Mouse (Mus musculus) heart, adult 11 months (tissue): ENCODE data around the gene Frmd6.

Source experiments
- DNase-seq: peaks from one replicate; pipeline ENCODE4 v3.0.0; 2022

Frmd6 gene

GRCm38 (mm10) chr12:70853026-70853425, 27.7 kb downstream of the Frmd6 start:
- peak; percentile 92 for DNase-seq

DNA sequence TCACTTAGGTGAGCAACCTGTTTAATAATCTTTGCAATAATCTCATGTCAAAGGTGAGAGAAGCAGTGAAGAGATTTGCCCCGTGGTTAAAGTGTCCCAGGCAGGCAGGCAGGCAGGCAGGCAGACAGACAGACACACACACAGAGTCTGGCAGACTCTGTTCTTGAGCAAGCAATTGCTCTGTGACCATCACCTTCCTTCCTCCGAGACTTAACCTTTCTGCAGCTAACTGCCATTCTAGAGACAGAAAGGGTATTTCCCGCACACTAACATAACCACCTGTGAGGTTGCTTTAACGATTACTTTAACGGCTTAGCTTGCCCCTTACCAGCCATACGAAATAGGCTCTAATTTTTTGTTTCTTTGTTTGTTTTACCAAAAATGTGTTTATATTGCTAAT, 30.4 kb downstream of the Frmd6 start:
- peak; percentile 16 for DNase-seq

DNA sequence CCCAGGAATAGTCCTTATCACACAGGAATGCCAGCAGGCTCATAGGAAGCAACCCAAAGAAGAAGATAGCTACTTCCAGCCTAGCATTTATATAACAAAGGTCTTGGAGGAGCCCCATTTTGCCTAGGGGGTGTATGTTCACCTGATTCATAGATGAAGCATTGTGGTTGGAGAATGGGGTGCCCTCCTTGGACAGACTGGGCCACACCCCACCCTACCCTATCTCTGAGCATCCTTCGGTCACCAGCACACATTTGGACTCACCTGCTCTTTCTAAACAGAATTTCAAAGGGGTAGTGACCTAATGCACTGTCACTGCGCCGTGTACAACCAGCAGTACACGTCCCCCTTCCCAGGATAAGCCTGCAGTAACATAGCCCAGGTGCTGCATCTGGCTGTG, 31.5 kb downstream of the Frmd6 start:
- DNase-seq = peak; percentile 60

GRCm38 (mm10) chr12:70863281-70863680, 38.0 kb downstream of the Frmd6 start:
- DNase-seq = peak; percentile 80

- peak; percentile 77 for DNase-seq
These were observed 42.5 kb downstream of the Frmd6 start for GRCm38 (mm10) chr12:70867780-70868179.

GRCm38 (mm10) chr12:70868190-70868987, 43.1 kb downstream of the Frmd6 start:
- DNase-seq = peak; percentile 53

DNA sequence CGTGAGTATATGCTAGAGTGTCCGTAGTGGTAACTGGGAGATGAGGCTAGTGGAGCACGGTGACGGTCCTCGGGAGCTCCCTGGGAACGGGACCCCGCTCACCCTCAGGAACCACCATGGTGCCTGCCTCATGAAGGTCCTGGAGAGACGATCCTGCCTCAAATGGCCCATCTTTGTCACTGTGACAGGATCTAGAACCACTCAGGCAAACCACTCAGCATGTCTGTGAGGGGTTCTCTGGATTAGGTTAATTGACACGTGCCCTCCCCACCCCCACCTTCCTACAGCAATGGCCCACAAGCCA, 43.6 kb downstream of the Frmd6 start:
- DNase-seq = peak; percentile 85

- no peak for DNase-seq
These were observed 48.2 kb downstream of the Frmd6 start for GRCm38 (mm10) chr12:70873544-70873943.

DNA sequence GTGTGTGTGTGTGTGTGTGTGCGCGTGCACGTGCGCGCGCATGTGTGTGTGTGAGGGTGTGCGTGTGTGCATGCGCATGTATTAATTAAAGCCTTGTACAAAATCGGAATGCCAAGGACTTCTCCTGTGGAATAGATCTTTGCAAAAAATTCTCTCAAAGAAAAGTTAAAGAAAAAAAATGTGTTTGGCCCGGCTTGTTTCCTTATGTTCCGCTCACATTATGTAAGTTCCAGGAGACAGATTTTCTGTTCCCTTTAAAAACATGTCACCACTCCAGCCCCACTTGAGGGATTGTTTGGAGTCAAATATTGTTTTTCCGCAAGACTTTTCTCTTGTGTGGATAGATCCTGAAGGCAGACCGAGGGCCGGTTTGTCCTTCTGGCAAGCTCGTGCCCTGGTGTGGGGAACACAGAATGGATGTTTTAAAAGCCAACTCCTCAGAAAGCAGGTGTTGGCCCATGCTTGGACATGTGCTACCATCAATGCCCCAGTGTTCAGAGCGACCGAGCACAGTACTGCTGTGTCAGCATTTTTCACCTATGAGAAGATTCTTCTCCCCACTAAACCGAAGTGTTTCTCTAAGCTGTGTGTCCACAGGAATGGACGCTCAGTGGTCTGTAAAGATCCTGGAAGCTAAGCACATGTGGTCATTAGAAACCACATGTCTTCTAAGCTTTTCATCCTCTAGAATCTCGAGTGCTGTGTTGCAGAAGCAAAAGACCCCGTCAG, 51.1 kb downstream of the Frmd6 start:
- no peak for DNase-seq

DNA sequence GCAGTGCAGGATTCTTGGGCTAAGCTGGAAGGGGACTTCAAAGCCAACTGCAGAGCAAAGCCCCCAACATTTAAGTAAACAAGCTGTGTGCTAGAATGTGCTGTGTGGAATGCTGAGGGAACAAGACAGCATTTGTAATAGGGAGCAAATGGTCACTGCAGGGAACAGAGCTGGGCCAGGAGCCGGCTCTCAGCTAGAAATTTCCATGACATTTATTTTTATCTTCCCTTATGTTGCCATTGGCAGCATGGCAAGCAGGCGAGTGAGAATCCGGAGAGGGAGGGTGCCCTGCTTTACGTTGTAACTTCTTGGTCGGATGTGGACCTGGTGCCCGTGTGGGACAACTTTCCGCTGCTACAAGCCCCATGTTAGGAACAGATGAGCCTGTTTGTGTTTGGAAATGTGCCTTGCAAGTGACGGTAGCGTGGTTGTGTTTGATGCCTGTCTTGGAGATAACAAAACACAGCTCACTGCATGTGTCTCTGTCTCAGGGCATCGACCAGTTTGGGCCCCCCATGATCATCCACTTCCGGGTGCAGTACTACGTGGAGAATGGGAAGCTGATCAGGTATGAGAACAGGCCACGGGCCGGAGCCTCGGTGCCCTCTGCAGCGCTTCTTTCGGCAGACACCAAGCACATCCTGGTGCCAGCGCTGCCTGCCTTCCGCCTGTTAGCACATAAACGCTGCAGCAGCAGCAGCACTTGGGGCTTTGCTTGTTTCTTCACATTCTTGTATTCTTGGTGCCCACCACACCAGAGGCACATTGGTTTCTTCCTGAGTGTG, 52.8 kb downstream of the Frmd6 start:
- peak; percentile 96 for DNase-seq

DNA sequence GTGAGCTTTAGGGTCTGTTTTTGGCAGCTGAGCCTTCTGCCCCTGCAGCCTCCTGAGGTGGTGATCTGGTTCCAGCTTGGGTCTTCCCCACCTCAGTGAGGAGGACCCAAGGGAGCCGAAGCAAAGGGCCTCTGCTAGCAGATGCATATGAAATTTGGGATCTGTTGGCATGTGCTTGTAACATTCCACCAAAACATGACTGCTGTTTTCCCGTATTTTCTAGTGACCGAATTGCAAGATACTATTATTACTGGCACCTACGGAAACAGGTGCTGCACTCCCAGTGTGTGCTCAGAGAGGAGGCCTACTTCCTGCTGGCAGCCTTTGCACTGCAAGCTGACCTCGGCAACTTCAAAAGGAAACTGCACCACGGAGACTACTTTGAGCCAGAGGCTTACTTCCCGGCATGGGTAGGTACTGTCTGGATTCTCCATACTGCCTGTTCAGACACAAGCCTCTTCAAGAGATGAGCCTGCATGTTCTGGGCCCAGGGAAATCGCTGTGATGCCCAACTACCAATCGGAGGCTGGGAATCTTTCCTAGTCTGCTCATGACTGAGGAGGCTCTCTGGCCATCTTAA, 55.2 kb downstream of the Frmd6 start:
- DNase-seq = peak; percentile 94

DNA sequence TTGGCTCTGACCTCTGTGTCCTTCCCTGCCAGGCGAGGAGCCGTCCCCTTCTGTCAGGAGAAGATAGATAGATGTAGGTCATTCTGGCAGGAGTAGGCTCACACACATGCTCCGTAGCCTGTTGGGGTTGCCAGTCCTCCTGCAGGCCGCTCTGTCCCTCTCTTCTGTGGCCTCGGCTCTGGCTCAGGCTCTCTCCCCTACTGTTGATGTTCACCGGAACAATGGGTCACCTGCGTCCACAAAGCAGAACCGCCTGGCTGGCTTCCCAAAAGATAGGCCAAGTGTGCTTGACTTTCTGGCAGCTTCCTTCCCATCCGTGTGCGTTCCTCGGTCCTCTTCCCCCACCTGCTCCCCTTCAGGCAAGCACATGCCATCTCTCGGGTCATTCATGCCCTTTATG, 56.0 kb downstream of the Frmd6 start:
- DNase-seq = peak; percentile 99

GRCm38 (mm10) chr12:70881854-70882253, 56.5 kb downstream of the Frmd6 start:
- DNase-seq = peak; percentile 93

- no peak for DNase-seq
These were observed 57.8 kb downstream of the Frmd6 start for GRCm38 (mm10) chr12:70883141-70883540.

DNA sequence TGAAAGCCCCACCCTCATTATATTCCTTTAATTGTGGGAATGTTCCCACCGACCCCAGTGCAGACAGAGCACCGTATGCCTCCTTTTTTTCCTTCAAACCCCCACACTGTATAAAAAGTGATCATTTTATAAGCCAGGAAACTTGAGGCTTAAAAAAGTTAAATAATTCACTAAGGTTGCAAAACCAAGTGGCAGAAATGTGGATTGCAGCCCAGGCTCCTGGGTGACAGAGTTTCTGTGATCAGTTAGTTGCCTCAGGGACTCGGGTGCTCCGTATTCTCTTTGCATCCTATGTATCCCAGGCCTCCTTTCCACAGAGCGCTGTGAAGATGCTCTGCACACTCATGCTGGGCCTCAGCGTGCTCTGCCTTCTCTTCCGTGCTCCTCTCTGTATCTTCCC, 58.8 kb downstream of the Frmd6 start:
- DNase-seq = no peak

DNA sequence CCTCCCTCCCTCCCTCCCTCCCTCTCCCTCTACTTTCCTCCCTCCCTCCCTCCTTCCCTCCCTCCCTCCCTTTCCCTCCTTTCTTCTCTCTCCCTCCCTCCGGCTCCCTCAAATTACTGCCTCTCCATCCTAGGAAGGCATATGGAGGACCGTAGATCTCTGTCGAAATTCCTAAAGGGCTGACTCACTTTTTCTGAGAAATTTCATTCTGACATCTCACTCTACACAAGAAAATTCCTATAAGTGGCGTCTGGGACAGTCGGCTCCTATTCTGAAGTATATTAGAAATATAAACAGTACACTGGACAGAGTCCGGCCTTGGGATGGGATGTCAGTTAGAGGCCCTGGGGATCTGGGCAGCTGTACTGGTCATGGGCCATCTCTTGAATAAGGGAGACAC, 59.7 kb downstream of the Frmd6 start:
- DNase-seq = no peak

DNA sequence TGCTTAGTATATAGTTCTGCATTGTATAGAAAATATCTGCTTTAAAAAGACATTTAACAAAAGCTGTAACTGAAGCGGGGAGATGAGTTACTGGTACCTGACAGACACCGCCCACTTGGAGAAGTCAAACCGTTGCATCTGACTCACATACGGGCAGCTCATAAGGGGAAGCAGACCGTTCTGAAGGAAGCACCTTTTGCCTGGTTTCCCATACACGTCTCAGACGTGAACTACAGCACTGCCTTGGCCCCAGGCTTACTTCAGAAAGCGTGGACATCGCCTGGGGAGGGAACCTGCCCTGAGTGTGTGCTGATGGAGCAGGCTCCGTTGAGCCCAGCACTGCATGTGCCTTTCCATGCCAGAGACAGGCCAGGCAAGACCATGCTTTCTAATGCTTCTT, 60.3 kb downstream of the Frmd6 start:
- DNase-seq = no peak

DNA sequence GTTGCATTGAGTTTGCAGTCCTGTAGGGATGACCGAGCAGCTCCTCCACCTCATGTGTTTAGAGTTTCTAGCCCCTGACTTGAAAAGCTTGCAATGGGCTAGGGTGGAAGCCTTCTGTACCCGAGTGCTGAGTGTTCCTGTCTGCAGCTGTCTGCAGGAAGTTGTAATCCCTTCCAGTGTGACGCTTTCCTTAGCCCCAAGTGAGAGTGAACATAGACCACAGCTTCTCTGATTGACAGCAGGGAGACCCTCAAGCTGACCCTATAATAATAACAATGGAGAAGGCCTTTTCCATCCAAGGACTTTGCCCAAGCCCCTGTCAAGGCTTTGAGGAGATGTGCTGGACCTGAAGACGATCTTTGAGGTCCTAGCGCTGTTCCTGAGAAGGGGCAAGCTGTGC, 65.1 kb downstream of the Frmd6 start:
- no peak for DNase-seq

- DNase-seq = no peak
These were observed 65.7 kb downstream of the Frmd6 start for GRCm38 (mm10) chr12:70890874-70891470.

DNA sequence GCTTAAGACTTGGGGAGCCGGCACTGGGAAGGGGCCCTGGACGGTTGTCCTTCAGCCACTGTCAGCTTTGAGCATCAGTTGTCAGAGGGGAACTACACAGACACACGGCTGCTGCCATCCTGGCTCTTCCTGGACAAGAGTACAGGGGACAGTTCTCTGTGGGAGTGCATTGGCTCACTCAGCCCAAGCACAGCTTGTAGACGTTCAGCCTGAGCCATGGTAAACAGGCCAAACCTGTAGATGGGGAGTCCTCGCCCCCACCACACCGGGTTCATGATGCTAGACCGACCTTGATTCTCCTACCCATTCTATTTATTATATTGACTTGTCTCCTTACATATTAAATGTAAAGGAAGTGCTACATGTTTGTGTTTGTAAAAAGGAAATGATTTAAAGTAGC, 70.0 kb downstream of the Frmd6 start:
- DNase-seq = no peak

GRCm38 (mm10) chr12:70896068-70896467, 70.8 kb downstream of the Frmd6 start:
- DNase-seq = no peak

- no peak for DNase-seq
These were observed 72.1 kb downstream of the Frmd6 start for GRCm38 (mm10) chr12:70897434-70897833.

GRCm38 (mm10) chr12:70898450-70898849, 73.1 kb downstream of the Frmd6 start:
- no peak for DNase-seq
